Mouse (Mus musculus) heart, embryonic 16.5 days (tissue): ENCODE results near the gene Chchd6. TPM values are rescaled to one million over a fixed set of nuclear protein-coding genes. Genes with fewer than 3 reads are reported as not detected.
A peak's percentile ranks its signal among the peaks of the same experiment; 100 is the strongest.

ENCODE experiments used
- ATAC-seq: fragments of 200-750 bp; cut with Nextera tagmentation; replicated peaks from 2 replicates; pipeline ENCODE4 v1.8.0; 2017; ENCODE audit warnings: moderate number of reproducible peaks; ENCODE audit not compliant: insufficient read depth, low FRiP score; ENCODE audit errors: extremely low read depth
- H3K27ac ChIP-seq: fragments of 300-500 bp; sonication (generic); 2 replicates; pipeline ENCODE4 v1.5.1; 2014; ENCODE audit warnings: mild to moderate bottlenecking, low read length, control low read depth, moderate library complexity
- H3K27me3 ChIP-seq: fragments of 300-500 bp; sonication (generic); 2 replicates; pipeline ENCODE4 v1.6.1; 2014; ENCODE audit warnings: low read length, mixed read lengths; ENCODE audit not compliant: control insufficient read depth, insufficient read depth
- H3K36me3 ChIP-seq: fragments of 300-500 bp; sonication (generic); 2 replicates; pipeline ENCODE4 v1.6.1; 2014; ENCODE audit not compliant: control insufficient read depth, insufficient read depth
- H3K4me1 ChIP-seq: fragments of 300-500 bp; sonication (generic); 2 replicates; pipeline ENCODE4 v1.6.1; 2014; ENCODE audit warnings: low read length, mixed read lengths; ENCODE audit not compliant: control insufficient read depth, insufficient read depth
- H3K4me2 ChIP-seq: fragments of 300-500 bp; sonication (generic); 2 replicates; pipeline ENCODE4 v1.6.1; 2014; ENCODE audit warnings: low read depth, mild to moderate bottlenecking, control low read depth, low read length
- H3K4me3 ChIP-seq: fragments of 300-500 bp; sonication (generic); 2 replicates; pipeline ENCODE4 v1.5.1; 2014; ENCODE audit warnings: mild to moderate bottlenecking, control low read depth, low read length
- H3K9ac ChIP-seq: fragments of 300-500 bp; sonication (generic); 2 replicates; pipeline ENCODE4 v1.6.1; 2014; ENCODE audit warnings: low read length, control low read depth
- H3K9me3 ChIP-seq: fragments of 300-500 bp; sonication (generic); replicated peaks from 2 replicates; pipeline ENCODE4 v1.6.1; 2016; ENCODE audit warnings: low read length; ENCODE audit not compliant: control insufficient read depth
- WGBS: fragments of 180-500 bp; shearing (Covaris S2); extraction: QIAGEN DNeasy Blood & Tissue Kit; methylation state at CpG from one replicate; pipeline ENCODE4 v1.1.7; 2014; 5-methylcytosine and 5-hydroxymethylcytosine counted together
- polyA plus RNA-seq: library from polyadenylated mRNA; unstranded; fragments of >200 nt; fragmentation: Nextera tagmentation; extraction: Ambion mirVana; gene quantifications from 2 replicates; pipeline ENCODE4 v1.2.1, GENCODE M21; 2015

Gene Chchd6
- polyA plus RNA-seq, 1 experiment from 2014 or later, result 58.1 TPM

DNA sequence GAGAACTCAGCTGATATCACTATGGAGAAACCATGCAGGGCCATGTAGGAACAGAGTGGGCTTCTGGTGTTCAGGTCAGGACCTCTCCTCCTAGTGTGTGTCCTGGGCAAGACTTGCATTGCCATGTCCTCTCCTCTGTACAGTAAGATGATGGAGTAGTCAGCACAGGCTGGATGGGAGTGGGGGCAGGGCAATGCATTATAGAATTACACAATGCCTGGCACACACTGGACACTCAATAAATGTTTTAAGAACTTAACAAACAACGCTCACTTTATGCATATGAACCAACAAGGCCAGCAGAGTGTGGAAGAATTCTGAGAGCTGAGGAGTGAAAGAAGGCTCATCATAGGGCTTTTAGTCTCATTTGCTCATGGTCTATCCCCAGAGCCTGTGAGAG, 171.0 kb downstream of the Chchd6 start:
- no peak overlapping the region for H3K4me2 ChIP-seq
- no peak overlapping the region for H3K4me3 ChIP-seq
- ATAC-seq, result no peak
- no peaks in the 10 kb centered on the region for H3K27me3 ChIP-seq
- H3K4me1 ChIP-seq, result no peaks in the 10 kb centered on the region
- H3K27ac ChIP-seq, result no peak overlapping the region
- no peaks in the 10 kb centered on the region for H3K36me3 ChIP-seq
- no peaks in the 10 kb centered on the region for H3K9me3 ChIP-seq
- 93% methylated on average over 1 of the region's 1 CpGs for WGBS
- H3K9ac ChIP-seq, result no peak overlapping the region

DNA sequence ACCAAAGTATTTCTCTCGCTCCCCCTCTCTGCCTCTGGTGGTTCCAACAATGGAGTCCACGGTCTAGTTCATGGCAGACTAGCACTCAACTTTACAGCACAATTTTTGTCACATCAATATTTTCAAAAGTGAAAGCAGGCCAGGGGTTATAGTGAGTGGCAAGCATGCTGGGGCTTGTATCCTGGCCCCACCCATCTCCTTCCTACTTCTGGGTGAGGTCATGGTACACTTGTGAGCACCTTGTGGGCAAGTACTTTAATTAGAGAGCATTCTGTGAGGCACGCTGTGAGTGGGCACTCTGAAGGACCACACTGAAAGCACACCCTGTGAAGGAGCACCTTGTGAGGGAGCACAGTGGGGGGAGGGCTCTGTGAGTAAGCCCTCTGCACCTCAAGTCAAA, 172.8 kb downstream of the Chchd6 start:
- Histone ChIP-seq H3K4me2 (no peak overlapping the region), H3K27me3 (no peaks in the 10 kb centered on the region), H3K9ac (no peak overlapping the region), H3K9me3 (no peaks in the 10 kb centered on the region), H3K27ac (no peak overlapping the region), H3K4me1 (no peaks in the 10 kb centered on the region), H3K36me3 (no peaks in the 10 kb centered on the region), H3K4me3 (no peak overlapping the region)
- ATAC-seq, result no peak
- 85% methylated on average over 3 of the region's 3 CpGs for WGBS

DNA sequence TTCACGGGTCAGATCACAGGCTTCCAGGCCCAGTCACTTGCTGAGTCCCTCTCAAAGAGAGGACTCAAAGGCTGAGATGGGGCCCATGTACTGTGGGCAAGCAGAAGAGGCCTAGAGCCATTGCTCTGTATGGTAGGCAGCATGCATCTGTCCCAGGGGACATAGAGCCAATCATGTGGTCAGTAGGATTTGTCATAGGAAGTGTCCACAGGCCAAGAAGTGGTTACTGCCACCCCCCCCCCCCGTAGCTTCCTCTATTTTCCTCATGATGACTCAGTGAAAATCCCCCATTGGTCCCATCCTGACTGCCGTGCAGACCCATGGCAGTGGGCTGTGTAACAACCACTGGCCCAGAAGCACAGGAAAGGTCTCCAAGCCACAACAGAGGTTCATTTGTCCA, 173.5 kb downstream of the Chchd6 start:
- H3K4me1 ChIP-seq, result no peaks in the 10 kb centered on the region
- 0 out of 2 replicates have a peak, but pooled peaks have one; percentile 35 for ATAC-seq
- no peak overlapping the region for H3K4me2 ChIP-seq
- 74% methylated on average over 3 of the region's 3 CpGs for WGBS
- H3K9ac ChIP-seq, result no peak overlapping the region
- H3K27me3 ChIP-seq, result no peaks in the 10 kb centered on the region
- no peak overlapping the region for H3K4me3 ChIP-seq
- H3K9me3 ChIP-seq, result no peaks in the 10 kb centered on the region
- no peak overlapping the region for H3K27ac ChIP-seq
- no peaks in the 10 kb centered on the region for H3K36me3 ChIP-seq

DNA sequence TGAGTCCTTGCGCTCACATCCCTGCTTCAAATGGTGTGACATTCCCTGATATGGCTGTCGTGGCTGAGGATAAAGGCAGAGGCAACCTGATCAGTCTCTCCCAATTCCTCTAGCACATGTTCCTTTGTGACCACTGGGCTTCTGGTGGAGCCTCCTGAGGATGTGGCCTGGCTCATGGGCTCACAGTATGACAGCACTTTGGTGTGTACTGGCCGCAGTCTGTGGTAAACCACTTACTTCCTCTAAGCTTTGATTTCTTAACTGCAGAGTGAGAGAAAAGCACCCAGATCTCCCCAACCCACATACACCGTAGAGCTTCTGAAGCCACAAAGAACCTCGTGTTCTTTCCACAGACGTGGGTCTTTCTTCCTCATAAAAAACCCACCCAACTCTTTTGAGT, 173.9 kb downstream of the Chchd6 start:
- H3K9me3 ChIP-seq, result no peaks in the 10 kb centered on the region
- ATAC-seq, result no peak
- no peak overlapping the region for H3K4me3 ChIP-seq
- 73% methylated on average over 6 of the region's 6 CpGs for WGBS
- no peak overlapping the region for H3K27ac ChIP-seq
- no peaks in the 10 kb centered on the region for H3K4me1 ChIP-seq
- H3K4me2 ChIP-seq, result no peak overlapping the region
- H3K27me3 ChIP-seq, result no peaks in the 10 kb centered on the region
- H3K9ac ChIP-seq, result no peak overlapping the region
- no peaks in the 10 kb centered on the region for H3K36me3 ChIP-seq

DNA sequence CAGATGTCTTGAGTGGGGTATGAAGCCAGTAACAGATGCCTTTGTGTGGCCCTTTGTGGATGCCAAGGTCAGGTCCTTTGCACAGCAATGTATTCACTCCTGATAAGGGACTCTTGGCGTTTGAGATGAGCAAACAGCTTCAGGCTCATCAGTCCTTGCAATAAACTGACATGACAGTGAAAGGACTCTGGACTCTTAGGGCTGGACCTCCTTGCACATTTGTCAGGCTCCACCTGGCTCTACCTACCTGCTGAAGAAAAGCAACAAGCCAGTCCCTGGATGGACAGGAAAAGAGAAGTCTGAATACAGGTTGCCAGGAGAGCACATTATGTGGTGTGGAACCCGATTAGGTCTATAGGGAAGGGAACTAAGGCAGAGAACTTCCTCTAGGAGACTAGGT, 174.7 kb downstream of the Chchd6 start:
- Histone ChIP-seq H3K4me1 (no peaks in the 10 kb centered on the region), H3K9me3 (no peaks in the 10 kb centered on the region), H3K4me2 (no peak overlapping the region), H3K9ac (no peak overlapping the region), H3K27me3 (no peaks in the 10 kb centered on the region), H3K27ac (no peak overlapping the region), H3K4me3 (no peak overlapping the region), H3K36me3 (no peaks in the 10 kb centered on the region)
- 64% methylated on average over 2 of the region's 2 CpGs for WGBS
- no peak for ATAC-seq

DNA sequence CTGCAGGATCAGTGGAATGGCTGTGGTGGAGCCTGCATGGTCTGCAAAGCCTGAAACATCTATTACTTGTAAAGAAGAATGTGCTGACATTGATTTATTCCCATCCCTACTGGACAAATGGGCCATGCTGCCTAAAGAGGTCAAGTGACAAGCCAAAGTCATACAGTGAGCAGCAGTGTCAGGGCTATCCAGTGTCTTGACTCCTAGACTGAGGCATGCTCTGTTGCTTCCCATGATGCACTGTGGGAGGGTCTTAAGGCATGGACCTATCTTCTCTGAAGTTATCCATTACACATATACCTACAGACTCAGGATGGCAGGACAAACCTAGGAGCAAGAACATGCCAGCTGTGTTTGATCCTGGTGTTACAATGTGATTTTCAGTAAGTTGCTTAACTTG, 175.3 kb downstream of the Chchd6 start:
- H3K9ac ChIP-seq, result no peak overlapping the region
- no peak overlapping the region for H3K4me2 ChIP-seq
- no peaks in the 10 kb centered on the region for H3K27me3 ChIP-seq
- H3K9me3 ChIP-seq, result no peaks in the 10 kb centered on the region
- no peak overlapping the region for H3K27ac ChIP-seq
- no peaks in the 10 kb centered on the region for H3K36me3 ChIP-seq
- no peak overlapping the region for H3K4me3 ChIP-seq
- ATAC-seq, result no peak
- no peaks in the 10 kb centered on the region for H3K4me1 ChIP-seq

DNA sequence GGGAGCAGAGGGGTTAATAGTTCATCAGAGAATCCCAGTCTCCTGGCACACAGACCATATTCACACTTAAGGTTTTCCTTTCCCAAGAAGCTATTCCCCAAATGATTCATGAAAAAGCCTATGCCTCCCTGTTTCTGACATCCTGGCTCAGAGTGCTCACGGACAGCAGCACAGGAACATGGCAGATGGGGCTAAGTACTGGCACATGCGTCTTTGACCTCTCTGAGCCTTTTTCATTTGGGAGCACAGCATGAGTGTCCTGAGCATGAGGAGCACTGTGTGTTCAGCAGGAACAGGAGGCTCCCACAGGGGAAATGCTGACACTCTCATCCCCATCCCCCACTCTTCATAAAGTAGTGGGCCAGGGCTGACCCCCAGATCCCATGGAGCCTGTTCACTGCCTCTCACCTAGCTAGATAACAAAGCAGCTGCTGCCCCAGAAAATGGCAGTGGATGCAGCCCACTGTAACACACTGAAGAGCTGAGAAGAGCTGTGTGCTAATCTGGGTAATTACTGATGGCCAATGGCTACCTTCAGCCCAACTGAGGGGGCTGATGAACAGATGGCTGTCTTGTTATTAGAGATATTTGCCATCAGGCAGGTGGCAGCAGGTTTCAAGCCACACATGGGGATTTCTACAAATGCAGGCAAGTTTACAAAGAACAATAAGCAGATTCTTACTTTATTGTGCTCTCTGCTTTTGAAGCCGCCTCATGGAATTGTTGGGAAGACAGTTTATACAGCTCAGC, 176.2 kb downstream of the Chchd6 start:
- H3K27ac ChIP-seq, result no peak overlapping the region
- ATAC-seq, result no peak
- H3K4me3 ChIP-seq, result no peak overlapping the region
- H3K4me1 ChIP-seq, result no peaks in the 10 kb centered on the region
- 85% methylated on average over 3 of the region's 3 CpGs for WGBS
- H3K9ac ChIP-seq, result no peak overlapping the region
- H3K4me2 ChIP-seq, result no peak overlapping the region
- H3K9me3 ChIP-seq, result no peaks in the 10 kb centered on the region
- H3K27me3 ChIP-seq, result no peaks in the 10 kb centered on the region
- H3K36me3 ChIP-seq, result no peaks in the 10 kb centered on the region

DNA sequence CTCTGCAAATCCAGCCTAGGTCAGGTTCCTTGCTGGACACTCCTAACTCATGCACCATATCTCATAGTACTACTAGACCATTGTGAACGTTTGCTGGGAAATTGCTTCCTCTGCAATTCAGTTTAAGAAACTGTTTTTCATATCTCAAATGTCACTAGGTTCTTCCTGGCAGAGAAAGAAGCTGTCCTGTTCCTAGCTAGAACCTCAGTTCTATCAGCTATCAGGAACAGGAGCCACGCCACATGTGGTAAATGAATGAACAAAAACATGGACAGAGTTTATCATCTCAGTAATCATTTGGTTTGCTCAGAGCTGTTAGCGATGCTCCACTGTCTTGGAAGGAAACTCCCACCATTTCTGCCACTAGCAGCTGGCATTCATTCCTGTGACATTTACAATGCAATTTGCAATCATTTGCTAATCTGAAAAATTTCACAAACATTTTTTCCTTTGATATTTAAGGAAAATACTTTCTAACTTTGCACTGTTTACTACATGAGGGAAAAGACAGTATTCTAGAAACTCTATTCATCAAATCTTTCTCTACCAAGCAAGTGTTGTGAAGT, 179.3 kb downstream of the Chchd6 start:
- no peaks in the 10 kb centered on the region for H3K4me1 ChIP-seq
- no peak for ATAC-seq
- no peak overlapping the region for H3K9ac ChIP-seq
- H3K9me3 ChIP-seq, result no peaks in the 10 kb centered on the region
- H3K4me3 ChIP-seq, result no peak overlapping the region
- H3K27me3 ChIP-seq, result no peaks in the 10 kb centered on the region
- no peak overlapping the region for H3K27ac ChIP-seq
- WGBS, result 53% methylated on average over 3 of the region's 3 CpGs
- no peak overlapping the region for H3K4me2 ChIP-seq
- H3K36me3 ChIP-seq, result no peaks in the 10 kb centered on the region

DNA sequence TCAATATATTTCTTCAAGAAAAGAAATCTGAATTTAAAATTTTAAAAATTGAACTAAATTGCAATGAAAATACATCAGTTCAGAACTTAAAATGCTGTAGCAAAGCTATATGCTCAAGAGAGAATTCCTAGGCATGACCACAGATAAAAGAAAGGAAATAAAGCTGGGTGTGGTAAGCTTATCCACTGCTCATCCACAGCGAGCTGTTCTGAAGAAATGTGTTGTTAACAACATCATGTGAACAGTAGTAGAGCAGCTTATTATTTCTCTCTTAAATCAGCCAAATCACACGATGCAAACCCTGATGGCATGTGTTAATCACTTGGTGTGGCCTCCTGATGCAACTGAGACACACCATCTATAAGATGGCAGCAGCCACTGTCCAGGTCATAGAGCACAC, 180.4 kb downstream of the Chchd6 start:
- 85% methylated on average over 2 of the region's 2 CpGs for WGBS

More for the DNA sequence above, 180.4 kb downstream of the Chchd6 start:
- H3K4me1 ChIP-seq, result no peaks in the 10 kb centered on the region
- H3K9me3 ChIP-seq, result no peaks in the 10 kb centered on the region
- no peak overlapping the region for H3K4me3 ChIP-seq
- H3K27ac ChIP-seq, result no peak overlapping the region
- H3K36me3 ChIP-seq, result no peaks in the 10 kb centered on the region
- H3K27me3 ChIP-seq, result no peaks in the 10 kb centered on the region
- ATAC-seq, result no peak
- no peak overlapping the region for H3K9ac ChIP-seq
- H3K4me2 ChIP-seq, result no peak overlapping the region
